Mouse (Mus musculus): ENCODE measurements around the gene Smarca2.
"Not testable (repeated sequence)": the region's sequence is repeated elsewhere in the genome, so short reads cannot be mapped to it uniquely, and the experiment has no call there.

Gene Smarca2

DNA sequence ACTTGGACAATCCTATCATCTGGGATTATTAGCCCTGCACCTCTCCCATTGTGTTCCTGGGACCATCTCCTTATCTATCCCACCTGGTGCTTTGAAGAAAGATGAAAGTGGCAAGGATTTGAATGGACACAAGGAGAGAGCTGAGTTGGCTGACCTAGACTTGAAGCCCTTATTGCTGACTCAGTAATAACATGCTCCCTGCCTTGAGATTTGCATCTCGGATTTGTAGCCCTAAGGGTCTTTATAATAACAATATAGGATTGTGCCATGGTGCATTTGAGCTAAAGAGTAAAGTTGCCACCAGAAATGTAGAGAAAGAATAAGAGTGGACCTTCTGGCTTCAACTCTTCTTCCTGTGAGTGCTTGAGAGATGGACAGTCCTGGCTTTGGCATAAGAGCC is 11.4 kb downstream of the Smarca2 start:
- no peak for DNase-seq (ENCODE audit: low read depth, low spot score)

DNA sequence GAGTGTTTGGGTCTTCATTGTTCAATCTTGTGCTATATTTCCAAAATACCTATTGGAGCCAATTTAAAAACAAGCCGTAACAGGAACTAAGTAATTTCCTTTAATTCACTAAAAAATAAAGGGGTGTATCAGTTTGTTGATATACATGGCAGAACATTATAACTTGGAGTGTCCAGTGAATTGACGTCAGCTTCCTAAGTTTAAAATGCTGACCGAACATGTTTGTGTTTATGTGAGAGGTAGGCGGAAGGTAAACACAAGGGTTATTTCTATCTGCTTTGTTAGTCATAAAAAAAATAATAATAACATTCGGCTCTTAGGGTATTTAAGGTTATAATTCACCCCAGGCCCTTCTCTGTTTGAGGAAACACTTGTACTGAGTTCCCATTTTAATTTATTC is 12.4 kb downstream of the Smarca2 start:
- no peak for DNase-seq (ENCODE audit: low read depth, low spot score)

DNA sequence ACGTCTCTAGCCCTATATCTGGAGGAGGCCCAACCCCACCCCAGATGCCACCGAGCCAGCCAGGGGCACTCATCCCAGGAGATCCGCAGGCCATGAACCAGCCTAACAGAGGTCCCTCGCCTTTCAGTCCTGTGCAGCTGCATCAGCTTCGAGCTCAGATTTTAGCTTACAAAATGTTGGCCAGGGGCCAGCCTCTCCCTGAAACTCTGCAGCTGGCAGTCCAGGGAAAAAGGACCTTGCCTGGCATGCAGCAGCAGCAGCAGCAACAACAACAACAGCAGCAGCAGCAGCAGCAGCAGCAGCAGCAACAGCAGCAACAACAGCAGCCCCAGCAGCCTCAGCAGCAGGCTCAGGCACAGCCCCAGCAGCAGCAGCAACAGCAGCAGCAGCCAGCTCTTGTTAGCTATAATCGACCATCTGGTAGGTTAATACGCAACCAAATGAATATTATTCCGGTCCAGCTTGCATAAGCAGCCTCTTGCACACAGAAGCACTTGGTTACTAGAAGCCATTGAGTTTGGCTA is 25.9 kb downstream of the Smarca2 start:
- DNase-seq (ENCODE audit: low read depth, low spot score) = no peak

DNA sequence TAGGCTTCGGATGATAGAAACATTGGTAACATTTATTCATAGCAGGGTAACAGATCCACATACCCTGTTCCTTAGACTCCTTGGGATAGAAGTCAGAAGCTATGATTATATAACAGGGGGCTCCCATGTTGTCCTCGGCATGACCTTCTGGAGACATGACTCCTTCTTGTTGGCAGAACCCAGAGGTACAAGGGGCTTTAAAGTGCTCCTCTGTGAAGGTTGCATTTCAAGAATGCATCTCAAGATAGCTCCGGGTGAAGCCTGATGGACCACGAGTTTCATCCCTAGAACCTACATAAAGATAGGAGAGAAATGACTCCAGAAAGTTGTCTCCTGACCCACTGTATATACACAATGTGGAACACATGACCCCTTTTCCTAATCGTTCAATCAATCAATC is 27.4 kb downstream of the Smarca2 start:
- no peak for DNase-seq (ENCODE audit: low read depth, low spot score)

DNA sequence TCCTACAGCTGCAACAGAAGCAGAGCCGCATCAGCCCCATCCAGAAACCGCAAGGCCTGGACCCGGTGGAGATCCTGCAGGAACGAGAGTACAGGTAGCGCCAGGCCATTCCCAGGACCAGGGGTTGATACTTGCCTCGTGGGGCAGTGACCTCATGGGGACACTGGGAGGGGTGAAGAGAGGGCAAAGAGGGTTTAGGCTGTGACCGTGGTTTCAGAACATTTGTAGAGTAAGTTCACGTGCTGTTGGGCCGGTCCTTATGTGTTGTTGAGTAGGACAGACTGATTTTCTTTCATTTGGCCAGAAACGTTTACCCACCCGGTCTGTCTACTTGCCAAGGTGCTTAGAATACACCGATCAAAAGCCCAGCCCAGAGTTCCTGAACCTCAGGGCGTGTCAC is 35.7 kb downstream of the Smarca2 start:
- DNase-seq (ENCODE audit: low read depth, low spot score) = no peak

DNA sequence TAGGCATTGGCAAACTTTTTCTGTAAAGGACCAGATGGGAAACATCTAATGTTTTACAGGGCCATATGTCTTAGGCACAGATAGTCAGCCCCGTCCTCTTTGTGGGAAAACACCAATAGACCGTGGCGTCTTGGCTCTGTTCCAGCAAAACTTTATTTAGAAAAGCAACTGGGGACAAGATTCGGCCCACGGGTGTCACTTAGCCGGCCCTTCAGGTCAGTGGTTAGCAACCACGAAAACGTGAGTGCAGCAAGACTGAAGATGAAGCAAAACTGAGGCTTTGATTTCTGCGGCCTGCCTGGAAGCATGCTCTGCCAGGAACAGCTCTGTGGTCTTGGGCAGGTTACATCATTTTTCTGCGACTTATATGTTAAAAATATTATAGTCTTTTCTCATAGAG is 36.4 kb downstream of the Smarca2 start:
- DNase-seq (ENCODE audit: low read depth, low spot score) = no peak

DNA sequence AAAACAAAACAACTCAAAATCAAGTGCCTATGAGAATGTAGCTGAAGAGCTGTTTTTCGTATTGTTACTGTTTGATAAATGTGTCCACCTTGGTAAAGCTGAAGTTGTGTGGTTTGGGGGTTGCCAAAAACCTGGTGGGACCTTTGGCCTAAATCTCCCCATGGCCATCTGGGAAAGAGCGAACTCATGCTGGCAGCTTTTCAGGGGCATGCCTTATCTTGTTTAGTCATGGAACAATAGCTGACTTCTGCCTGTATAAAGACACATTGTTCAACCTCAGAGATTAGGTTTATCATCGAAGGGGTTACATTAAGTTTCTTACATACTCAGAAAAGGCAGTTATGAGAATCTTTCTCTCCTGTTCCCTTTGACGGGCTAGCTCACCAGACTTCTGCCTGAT is 38.2 kb downstream of the Smarca2 start:
- DNase-seq (ENCODE audit: low read depth, low spot score) = no peak

DNA sequence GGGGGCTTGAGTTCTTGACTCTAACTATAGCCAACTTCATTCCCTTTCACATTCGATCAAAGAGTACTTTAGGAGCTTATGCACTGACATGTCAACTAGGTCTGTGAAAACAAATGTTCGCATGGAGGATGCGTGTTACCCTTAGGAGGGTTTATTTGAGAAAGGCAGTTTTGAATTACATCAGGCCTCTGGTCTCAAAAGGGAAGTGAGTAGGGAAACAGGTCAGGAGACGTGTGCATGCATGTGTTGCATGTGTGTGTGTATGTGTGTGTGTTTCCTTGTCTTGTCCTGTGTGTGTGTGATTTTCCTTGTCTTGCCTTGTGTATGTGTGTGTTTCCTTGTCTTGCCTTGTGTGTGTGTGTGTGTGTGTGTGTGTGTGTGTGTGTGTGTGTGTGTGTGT is 39.1 kb downstream of the Smarca2 start:
- no peak for DNase-seq (ENCODE audit: low read depth, low spot score)

DNA sequence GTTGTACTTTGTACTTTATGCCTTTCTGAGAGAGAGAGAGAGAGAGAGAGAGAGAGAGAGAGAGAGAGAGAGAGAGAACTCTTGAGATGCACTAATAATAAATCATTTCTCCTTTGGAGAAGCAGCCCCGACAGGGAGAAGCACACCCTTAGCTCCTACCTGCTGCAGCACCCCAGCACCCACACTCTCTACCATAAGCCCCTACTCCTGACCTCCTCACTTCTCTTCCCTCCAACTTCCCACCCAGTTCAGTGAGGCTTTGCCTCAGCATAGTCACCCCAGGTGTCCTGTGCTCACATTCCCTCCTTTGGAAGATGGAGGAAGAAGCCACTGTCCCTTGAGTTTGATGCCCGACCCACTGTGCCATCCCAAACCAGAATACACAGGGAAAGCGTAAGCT is 40.2 kb downstream of the Smarca2 start:
- DNase-seq (ENCODE audit: low read depth, low spot score) = no peak

DNA sequence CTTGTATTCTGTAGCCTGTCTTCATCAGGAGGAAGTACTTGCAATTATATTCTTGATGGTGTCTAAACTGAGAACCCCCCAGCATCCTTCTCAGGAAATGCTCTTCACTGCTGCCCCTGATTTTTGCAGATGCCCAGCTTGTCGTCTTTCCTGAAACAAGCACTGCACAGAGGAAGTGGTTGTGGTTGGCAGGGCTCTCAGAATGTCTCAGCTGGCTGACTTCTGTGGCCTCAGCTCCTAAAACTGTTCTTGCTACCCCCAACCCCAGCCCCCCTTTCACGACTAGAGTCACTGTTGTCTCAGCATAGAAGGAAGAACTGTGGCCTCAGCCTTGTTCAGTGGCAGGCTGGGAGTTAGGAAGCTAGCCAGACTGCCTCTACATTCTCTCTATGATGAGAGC is 41.3 kb downstream of the Smarca2 start:
- no peak for DNase-seq (ENCODE audit: low read depth, low spot score)

DNA sequence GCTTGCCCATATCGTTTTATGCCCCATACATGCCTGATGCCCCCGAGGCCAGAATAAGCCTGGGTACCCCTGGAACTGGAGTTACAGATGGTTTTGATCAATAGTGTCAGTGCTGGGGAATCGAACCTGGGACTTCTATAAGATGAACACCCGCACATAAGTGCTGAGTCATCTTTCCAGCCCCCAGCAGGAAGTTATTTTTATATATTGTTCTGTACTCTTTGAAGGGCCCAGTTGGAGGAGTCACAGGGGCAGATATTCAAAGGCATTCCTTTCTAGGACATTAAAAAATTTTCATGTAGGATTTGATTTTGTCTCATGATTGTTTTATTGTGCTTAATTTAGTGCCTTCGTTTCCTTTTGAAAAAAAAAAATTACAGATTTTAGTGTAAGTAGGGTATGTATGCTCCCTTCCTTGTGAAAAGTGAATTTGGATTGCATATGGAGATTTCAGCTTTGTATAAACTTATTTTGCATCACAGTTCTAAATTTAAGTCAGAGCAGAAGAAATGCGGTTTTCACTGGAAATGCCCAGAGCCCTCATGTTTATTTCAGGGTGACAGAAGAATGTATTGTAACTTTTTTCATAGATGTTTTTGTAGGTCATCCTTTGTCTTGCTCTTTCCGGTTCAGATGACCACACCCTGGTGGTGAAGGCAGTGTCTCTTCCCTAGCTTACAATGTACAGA is 45.9 kb downstream of the Smarca2 start:
- no peak for DNase-seq (ENCODE audit: low read depth, low spot score)

DNA sequence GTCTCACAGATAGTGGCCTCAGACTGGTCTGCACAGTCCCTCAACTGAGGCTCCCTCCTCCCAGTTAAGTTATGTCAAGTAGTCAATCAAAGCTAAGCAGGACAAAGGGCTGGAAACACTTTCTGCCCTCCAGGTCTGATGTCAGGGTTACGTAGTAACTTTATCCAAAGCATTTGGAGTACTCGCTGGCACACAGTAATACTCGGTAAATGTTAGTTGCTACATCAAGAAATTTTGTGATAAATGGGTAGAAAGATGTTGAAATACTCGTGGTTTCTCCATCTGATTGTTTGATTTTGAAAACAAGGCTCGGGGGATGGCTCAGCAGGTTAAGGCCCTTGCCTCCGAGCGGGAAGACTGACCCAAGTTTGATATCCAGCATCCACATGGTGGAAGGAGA is 53.5 kb downstream of the Smarca2 start:
- no peak for DNase-seq (ENCODE audit: low read depth, low spot score)

DNA sequence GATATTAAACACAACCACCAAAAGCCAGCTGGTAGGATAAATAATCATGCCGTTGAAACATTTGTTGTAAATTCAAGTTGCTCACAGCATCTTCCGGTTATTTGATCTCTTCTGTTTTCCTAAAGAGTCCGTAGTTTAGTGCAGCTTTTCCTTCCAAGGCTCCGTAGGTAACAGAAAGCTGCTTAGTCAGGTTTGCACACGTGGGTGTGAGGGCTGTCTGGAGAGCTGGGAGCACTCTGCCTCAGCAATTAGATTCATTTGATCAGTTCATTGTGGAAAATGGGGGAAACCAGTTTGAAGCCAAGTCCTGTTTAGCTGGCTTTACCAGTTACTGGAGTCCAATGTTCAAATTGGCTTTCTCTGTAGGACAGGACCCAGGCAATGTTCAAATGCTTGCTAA is 55.1 kb downstream of the Smarca2 start:
- no peak for DNase-seq (ENCODE audit: low read depth, low spot score)

DNA sequence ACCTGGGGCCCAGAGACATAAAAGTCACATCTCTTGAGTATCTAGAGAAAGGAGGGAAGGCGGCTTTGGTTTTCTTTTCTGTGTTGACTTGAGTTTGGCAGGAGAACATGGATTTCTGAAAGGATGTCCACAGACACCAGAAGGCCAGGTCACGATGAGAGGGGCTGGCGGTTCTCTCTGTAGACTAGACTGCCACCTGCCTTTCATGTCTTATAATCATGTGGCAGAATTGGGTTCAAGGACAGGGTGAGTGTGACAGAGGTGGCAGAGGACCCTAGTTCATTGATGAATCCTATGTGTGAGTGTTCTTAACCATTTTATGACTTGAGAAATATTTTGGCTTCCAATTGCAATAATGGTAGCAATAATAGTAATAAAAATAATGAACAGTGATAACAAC is 56.3 kb downstream of the Smarca2 start:
- DNase-seq (ENCODE audit: low read depth, low spot score) = no peak

DNA sequence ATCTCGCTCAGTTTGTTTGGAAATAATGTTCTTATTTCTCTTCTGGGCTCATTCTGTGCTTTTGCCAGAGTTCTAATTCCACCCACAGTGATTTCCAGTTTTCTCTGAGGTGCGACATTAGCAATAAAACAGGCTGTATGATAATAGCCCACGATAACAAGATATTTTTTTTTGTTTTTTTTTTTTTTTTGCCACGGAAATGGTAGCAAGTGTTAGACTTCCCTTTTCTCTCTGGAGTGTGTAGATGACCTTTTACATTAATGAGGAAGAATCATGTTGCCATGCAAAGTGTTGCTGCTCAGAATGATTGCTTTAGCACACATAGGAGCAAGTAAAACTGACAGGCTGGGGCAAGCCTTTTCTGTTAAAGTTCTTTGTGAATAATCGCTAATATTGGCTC is 61.5 kb downstream of the Smarca2 start:
- DNase-seq (ENCODE audit: low read depth, low spot score) = no peak

DNA sequence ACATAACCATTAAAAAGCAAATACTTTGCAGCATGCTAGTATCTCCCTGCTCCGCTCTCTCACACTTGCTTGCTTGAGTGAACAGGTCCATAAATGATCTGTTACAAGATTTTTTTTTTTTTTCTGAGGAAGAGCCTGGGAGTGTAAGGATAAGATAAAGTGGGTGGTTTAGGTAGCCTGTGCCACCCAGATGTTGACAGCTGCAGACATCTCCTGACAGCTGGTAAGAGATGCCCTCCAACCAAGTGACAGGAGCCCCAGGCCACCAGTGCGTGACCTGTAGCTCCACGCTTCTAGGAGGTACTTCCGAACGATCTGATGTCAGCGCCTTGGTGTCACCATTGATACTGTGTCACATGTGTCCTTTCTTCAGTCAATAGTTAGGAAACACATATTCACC is 65.2 kb downstream of the Smarca2 start:
- no peak for DNase-seq (ENCODE audit: low read depth, low spot score)

DNA sequence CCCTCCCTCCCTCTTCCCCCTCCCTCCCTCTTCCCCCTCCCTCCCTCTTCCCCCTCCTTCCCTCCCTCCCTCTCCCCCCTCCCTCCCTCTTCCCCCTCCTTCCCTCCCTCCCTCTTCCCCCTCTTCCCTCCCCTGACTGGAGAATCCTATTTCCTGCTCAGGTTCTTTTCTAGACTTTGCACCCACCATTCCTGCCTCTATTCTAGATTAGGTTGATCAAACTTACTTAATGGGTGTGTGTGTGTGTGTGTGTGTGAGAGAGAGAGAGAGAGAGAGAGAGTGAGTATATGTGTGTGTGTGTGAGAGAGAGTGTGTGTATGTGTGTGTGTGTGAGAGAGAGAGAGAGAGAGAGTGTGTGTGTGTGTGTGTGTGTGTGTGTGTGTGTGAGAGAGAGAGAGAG is 66.6 kb downstream of the Smarca2 start:
- not testable (repeated sequence) for DNase-seq (ENCODE audit: low read depth, low spot score)

DNA sequence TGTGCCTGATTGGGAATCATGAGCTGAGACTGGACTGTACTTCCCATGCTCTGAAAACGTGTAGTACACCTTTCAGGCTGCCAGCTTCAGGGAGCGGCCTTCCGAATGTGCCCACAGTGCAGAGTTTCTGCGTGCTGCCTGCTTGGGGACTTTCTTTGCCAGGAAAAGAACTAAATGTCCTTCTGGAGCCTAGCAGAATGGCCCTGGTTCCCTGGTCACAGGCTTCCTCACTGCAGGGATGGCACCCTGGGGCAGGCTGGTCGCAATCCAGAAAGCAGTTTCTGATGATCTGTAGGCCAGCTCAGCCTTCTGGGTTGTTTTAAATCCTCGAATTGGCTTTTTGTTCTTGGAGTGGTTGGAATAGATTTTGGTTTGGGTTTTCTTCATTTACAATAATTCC is 71.1 kb downstream of the Smarca2 start:
- no peak for DNase-seq (ENCODE audit: low read depth, low spot score)

DNA sequence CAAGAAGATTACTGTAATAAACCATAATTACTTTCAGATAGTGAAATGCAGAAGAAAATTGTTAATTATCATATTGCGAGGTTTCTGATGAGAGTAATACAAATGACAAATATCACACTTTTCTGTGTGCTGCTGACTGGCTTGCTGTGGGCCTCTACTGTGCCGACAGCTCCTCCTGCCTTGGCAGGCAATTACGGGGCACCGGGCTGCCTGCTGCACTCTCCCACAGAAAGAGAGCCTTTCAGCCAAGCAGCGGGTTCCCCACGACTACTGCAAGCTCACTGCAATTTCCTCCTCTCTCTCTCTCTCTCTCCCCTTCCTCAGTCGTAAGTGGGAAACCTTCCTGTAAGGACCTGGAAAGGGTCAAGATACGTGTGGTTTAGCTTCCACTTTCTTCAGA is 73.7 kb downstream of the Smarca2 start:
- DNase-seq (ENCODE audit: low read depth, low spot score) = no peak

DNA sequence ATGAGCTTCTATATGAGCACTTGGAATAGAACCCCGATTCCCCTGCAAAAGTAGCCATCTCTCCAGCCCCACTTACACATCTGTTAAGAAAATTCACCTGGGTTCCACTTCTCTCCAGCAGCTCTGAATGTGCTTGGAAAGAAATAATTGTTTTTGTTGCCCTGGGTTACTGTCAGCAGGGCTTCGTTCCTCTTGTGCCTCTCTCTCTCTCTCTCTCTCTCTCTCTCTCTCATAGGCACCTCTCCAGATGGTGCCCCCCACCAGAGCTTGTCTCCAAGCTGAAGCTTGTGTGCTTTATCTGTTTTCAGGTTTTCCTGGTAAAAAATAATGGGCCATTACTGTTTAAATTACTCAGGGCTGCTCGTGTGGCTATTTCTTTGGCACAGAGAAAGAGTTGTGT is 74.8 kb downstream of the Smarca2 start:
- no peak for DNase-seq (ENCODE audit: low read depth, low spot score)

DNA sequence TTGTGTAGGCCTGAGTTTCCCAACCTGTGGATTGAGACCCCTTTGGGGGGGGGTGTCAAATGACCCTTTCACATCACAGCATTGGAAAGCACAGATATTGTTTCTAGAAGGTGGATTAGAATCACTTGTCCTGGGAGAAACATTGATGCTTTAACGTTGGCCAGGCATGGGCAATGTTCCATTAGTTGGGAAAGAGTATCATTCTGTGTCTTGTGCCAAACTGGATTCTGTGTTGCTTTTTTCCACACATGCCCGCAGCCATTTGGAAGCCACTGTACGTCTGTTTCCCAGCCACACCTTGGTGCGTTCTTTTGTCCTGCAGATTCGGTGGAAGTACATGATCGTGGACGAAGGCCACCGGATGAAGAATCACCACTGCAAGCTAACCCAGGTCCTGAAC is 76.7 kb downstream of the Smarca2 start:
- no peak for DNase-seq (ENCODE audit: low read depth, low spot score)

DNA sequence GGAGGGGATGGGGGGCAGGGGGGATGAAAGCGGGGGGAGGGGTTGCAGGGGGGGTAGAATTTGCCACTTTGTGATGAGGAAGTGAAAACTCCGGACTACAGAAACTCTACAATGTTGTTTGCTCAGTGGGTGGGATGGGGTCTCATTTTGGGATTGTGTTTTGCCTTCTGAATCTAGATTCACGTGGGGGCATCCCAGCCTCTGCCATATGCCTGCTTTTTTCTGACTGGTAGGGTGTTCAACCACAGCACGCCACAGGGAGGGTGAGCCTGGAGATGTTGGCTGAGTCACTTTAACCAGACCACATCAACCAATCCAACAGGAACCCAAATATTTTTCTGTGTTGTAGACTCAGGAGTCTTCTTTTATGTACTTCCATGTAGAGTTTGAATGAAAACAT is 77.3 kb downstream of the Smarca2 start:
- no peak for DNase-seq (ENCODE audit: low read depth, low spot score)

DNA sequence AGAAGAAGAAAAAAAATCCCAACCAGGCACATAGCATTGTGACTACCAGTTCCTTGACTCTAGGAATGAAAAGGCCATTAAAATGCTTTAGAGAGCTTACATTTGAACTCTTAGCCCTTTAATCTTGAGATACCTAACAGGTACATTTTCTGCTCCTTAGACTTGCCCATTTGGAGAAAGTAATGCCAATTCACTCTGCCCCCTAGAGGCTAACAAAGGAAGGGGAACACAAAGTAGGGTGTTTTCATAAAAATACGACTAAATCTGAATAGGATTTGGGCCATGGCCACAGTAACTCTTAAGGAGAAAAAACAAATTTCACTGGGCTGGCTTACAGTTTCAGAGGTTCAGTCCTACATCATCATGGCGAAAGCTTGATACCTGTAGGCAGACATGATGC is 77.9 kb downstream of the Smarca2 start:
- no peak for DNase-seq (ENCODE audit: low read depth, low spot score)

DNA sequence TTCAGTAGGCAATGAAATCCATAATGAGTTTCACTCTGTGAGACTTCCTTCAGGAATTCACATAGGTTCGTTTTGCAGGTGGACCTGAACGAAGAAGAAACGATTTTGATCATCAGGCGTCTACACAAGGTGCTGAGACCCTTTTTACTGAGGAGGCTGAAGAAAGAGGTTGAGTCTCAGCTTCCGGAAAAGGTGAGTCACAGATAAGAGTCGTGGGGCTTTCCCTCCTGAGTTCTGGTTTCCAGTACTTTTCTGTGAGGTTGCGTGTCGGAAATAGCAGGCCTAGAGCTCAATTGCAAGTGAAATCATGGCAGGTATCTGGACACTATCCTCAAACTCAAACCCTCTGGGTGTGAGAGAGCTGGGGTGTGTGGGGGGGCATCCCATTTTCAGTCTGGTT is 78.9 kb downstream of the Smarca2 start:
- no peak for DNase-seq (ENCODE audit: low read depth, low spot score)

Measured in brain, embryonic 18.5 days (tissue).